Mouse (Mus musculus): ENCODE results near the gene Znhit6. TPM values are rescaled to one million over a fixed set of nuclear protein-coding genes. Genes with fewer than 3 reads are reported as not detected.
A peak's percentile ranks its signal among the peaks of the same experiment; 100 is the strongest.

Znhit6 gene
- polyA plus RNA-seq, 1 experiment from 2014 or later: 34.4 TPM

DNA sequence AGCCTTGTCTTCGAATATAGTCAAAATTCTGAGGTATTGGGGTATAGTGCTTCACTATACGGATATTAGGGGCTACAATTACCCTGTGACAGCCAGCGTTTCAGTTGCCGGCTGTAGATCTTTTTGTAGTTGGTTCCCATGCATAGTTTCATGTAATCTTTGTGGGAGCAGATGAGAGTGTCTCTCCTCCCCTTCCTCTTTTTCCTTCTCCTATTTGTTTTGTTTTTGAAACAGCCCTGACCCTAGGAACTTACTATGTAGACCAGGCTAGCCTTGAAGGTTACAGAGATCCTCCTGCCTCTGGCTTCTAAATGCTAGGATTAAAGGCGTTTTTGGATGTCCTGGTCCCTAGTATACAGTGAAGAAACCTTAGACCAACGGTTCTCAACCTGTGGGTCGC is 665 bp upstream of the Znhit6 start:
- H3K4me2 ChIP-seq (replicated peaks; ENCODE audit: low read depth, low read length): peak overlapping the region; percentile 95
- no peak overlapping the region for H3K9ac ChIP-seq (replicated peaks; ENCODE audit: low read length)
- H3K4me3 ChIP-seq (ENCODE audit: low read length): no peak overlapping the region
- no peaks in the 10 kb centered on the region for H3K9me3 ChIP-seq (ENCODE audit: low read length)
- no peak overlapping the region for H3K27ac ChIP-seq (ENCODE audit: low read length)
- H3K27me3 ChIP-seq (ENCODE audit: insufficient read depth, low read length): no peaks in the 10 kb centered on the region
- peaks cover 15% of the 10 kb centered on the region for H3K4me1 ChIP-seq (ENCODE audit: insufficient read depth, low read length)
- ATAC-seq (ENCODE audit: low FRiP score, low TSS enrichment): no peak
- 81% methylated on average over 7 of the region's 7 CpGs for WGBS
- peaks cover 16% of the 10 kb centered on the region for H3K36me3 ChIP-seq (ENCODE audit: insufficient read depth, low read length)

DNA sequence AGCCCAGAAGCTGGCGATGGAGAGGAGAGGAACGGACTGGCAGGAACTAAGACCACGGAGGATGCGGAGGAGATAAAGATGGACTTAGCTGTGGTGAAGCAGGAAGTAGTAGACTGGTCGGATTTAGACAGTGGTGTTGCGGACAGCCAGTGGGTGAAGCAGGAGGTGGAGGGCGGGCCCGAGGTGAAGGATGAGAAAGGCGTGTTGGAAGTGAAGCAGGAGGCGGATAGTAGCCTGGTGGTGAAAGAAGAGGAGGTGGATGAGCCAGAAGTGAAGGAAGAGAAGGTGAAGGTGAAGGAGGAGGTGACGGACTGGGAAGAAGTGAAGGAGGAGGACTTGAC is 447 bp downstream of the Znhit6 start:
- H3K4me3 ChIP-seq (ENCODE audit: low read length): peak overlapping the region; percentile 78
- H3K4me2 ChIP-seq (replicated peaks; ENCODE audit: low read depth, low read length): peak overlapping the region; percentile 95
- H3K9ac ChIP-seq (replicated peaks; ENCODE audit: low read length): peak overlapping the region; percentile 79
- peak overlapping the region; percentile 40; the same call in 1 of the 2 replicates for H3K27ac ChIP-seq (ENCODE audit: low read length)
- WGBS: under 1% methylated on average over 11 of the region's 11 CpGs
- no peaks in the 10 kb centered on the region for H3K9me3 ChIP-seq (ENCODE audit: low read length)
- peaks cover 15% of the 10 kb centered on the region for H3K4me1 ChIP-seq (ENCODE audit: insufficient read depth, low read length)
- ATAC-seq (ENCODE audit: low FRiP score, low TSS enrichment): no peak; the same call in 1 of the 2 replicates
- peaks cover 20% of the 10 kb centered on the region for H3K36me3 ChIP-seq (ENCODE audit: insufficient read depth, low read length)
- no peaks in the 10 kb centered on the region for H3K27me3 ChIP-seq (ENCODE audit: insufficient read depth, low read length)

DNA sequence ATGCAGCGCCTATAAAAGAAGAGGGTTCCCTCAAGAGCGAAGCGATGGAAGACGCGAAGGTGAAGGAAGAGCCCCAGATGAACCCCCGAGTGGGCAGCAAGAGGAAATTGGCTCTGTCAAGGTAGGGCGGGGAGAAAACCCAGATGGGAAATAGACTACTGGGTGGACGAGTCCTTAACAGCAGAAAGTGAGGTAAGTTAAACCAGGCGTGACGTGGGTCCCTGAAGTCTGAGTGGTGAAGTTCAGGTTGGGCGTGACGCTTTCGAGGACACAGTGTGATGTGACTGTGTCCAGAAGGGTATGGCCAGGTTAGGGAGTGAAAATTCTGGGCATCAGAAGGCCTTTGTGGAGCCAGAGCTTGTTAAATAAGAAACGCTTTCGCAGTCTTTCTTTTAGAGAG is 871 bp downstream of the Znhit6 start:
- Histone ChIP-seq H3K36me3 (ENCODE audit: insufficient read depth, low read length) (peaks cover 20% of the 10 kb centered on the region), H3K9me3 (ENCODE audit: low read length) (no peaks in the 10 kb centered on the region), H3K27me3 (ENCODE audit: insufficient read depth, low read length) (no peaks in the 10 kb centered on the region), H3K9ac (replicated peaks; ENCODE audit: low read length) (peak overlapping the region; percentile 79), H3K4me1 (ENCODE audit: insufficient read depth, low read length) (peaks cover 15% of the 10 kb centered on the region), H3K4me3 (ENCODE audit: low read length) (peak overlapping the region; percentile 78), H3K27ac (ENCODE audit: low read length) (no peak overlapping the region), H3K4me2 (replicated peaks; ENCODE audit: low read depth, low read length) (peak overlapping the region; percentile 95)
- WGBS: 20% methylated on average over 15 of the region's 15 CpGs
- no peak for ATAC-seq (ENCODE audit: low FRiP score, low TSS enrichment)

DNA sequence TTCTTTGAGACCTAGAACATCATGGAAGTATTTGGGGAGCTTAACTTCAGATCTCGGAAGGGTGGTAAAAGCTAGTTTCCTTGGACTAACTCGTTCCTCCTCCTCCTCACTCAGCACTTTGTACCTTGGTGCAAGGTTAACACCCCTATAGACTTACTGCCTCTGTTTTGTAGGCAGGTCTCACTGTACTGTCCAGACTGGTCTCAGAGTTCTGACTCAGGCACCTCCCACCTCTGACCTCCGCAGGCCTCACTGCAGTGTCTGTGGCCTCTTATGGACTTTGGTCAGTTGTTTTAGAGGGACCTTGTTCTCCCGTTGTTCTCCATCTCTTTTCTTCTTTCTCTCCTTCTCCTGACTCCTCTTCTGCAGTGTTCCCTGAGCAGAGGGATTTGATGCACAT is 7.0 kb downstream of the Znhit6 start:
- Histone ChIP-seq H3K9ac (replicated peaks; ENCODE audit: low read length) (no peak overlapping the region), H3K36me3 (ENCODE audit: insufficient read depth, low read length) (peaks cover 49% of the 10 kb centered on the region), H3K27me3 (ENCODE audit: insufficient read depth, low read length) (no peaks in the 10 kb centered on the region), H3K4me2 (replicated peaks; ENCODE audit: low read depth, low read length) (no peak overlapping the region), H3K9me3 (ENCODE audit: low read length) (no peaks in the 10 kb centered on the region), H3K4me1 (ENCODE audit: insufficient read depth, low read length) (no peaks in the 10 kb centered on the region), H3K4me3 (ENCODE audit: low read length) (no peak overlapping the region), H3K27ac (ENCODE audit: low read length) (no peak overlapping the region)
- ATAC-seq (ENCODE audit: low FRiP score, low TSS enrichment): peak; percentile 54; the same call in 1 of the 2 replicates
- WGBS: 74% methylated on average over 4 of the region's 4 CpGs

DNA sequence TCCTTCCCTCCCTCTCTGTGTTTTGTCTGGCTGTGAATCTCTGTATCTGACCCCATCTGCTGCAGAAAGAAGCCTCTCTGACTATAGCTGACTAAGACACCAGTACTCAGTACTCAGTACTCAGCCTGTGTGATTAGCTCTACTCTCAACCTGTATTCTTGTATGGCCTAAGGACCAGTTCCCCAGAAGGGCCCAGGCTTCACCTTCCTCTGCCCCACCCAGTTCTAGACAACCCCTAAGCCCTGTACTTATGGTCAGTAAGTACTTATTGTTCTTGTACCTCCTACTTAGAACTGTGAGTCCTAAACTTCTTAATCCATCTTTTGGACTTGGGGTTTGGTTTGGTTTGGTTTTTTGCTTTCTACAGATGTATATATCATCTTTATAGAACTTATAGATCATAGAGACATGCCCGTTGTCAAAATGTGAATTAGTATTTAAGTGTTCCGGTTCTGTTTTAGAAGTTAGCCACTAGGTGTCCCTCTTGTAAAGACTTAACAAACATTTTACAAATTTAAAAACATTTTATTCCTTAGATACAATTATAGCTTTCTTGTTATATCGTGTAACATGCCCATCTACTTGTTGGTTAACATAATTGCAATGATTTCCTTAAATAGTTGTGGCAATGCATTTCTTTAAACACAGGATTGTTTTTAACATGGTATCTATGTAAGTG is 7.7 kb downstream of the Znhit6 start:
- H3K4me1 ChIP-seq (ENCODE audit: insufficient read depth, low read length): no peaks in the 10 kb centered on the region
- H3K4me3 ChIP-seq (ENCODE audit: low read length): no peak overlapping the region
- ATAC-seq (ENCODE audit: low FRiP score, low TSS enrichment): no peak
- H3K27me3 ChIP-seq (ENCODE audit: insufficient read depth, low read length): no peaks in the 10 kb centered on the region
- H3K36me3 ChIP-seq (ENCODE audit: insufficient read depth, low read length): peaks cover 43% of the 10 kb centered on the region
- H3K9me3 ChIP-seq (ENCODE audit: low read length): no peaks in the 10 kb centered on the region
- no peak overlapping the region for H3K27ac ChIP-seq (ENCODE audit: low read length)
- 57% methylated on average over 3 of the region's 3 CpGs for WGBS
- no peak overlapping the region for H3K9ac ChIP-seq (replicated peaks; ENCODE audit: low read length)
- no peak overlapping the region for H3K4me2 ChIP-seq (replicated peaks; ENCODE audit: low read depth, low read length)

DNA sequence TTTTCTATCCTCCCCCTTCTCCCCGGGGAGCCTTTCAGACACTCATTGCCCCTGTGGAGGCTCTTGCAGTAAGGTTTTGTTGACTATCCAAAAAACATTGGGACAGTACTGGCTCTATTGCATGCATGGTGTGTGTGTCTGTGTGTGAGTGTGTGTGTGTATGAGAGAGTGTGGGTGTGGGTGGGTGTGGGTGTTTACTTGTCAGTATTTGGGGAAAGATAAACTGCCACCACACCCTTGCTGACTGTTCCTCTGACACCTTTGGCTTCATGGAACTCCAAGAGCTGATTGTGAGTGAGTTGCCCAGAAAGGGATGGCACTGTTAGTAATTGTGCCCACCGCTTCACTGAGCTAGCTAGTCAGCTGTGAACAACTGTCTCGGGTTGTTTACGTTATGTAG is 14.6 kb downstream of the Znhit6 start:
- Histone ChIP-seq H3K9me3 (ENCODE audit: low read length) (no peaks in the 10 kb centered on the region), H3K4me3 (ENCODE audit: low read length) (no peak overlapping the region), H3K36me3 (ENCODE audit: insufficient read depth, low read length) (peaks cover 48% of the 10 kb centered on the region), H3K4me1 (ENCODE audit: insufficient read depth, low read length) (no peaks in the 10 kb centered on the region), H3K27ac (ENCODE audit: low read length) (no peak overlapping the region), H3K4me2 (replicated peaks; ENCODE audit: low read depth, low read length) (no peak overlapping the region), H3K9ac (replicated peaks; ENCODE audit: low read length) (no peak overlapping the region), H3K27me3 (ENCODE audit: insufficient read depth, low read length) (no peaks in the 10 kb centered on the region)
- peak; percentile 42; the same call in 1 of the 2 replicates for ATAC-seq (ENCODE audit: low FRiP score, low TSS enrichment)
- WGBS: 73% methylated on average over 4 of the region's 4 CpGs

DNA sequence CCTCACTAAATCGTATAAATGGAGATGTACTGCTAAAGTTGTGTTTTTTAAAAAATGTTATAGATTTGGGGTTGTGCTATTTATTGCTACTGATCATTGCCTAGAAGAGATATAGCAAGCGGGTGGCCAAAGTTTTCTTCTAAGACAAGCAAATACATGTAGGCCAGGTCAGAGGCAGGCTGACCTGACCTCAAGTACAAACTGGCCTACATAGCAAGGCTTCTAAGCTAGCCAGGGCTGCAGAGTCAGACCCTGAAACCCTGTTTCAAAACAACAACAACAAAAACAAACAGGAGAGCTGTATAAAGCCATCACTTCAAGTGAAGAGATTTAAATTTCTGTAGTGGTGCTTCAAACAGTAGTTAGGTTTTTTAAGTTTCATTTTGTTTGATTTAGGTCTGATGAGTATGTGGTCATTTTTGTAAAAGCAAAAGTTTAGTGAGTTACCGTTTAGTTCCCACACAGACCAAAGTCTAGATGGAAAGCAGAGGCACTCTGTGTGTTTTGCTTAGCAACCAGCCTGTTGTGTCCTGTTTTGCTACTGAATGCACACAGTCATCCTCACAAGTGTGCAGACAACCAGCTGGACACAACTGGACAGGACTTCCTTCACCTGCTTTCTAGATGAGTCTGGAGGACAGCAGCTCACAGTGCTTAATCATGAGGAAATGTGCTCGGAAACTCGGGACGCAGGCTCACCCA is 16.0 kb downstream of the Znhit6 start:
- Histone ChIP-seq H3K27ac (ENCODE audit: low read length) (no peak overlapping the region), H3K36me3 (ENCODE audit: insufficient read depth, low read length) (peaks cover 41% of the 10 kb centered on the region), H3K4me2 (replicated peaks; ENCODE audit: low read depth, low read length) (no peak overlapping the region), H3K27me3 (ENCODE audit: insufficient read depth, low read length) (no peaks in the 10 kb centered on the region), H3K9me3 (ENCODE audit: low read length) (no peaks in the 10 kb centered on the region), H3K4me1 (ENCODE audit: insufficient read depth, low read length) (no peaks in the 10 kb centered on the region), H3K9ac (replicated peaks; ENCODE audit: low read length) (no peak overlapping the region), H3K4me3 (ENCODE audit: low read length) (no peak overlapping the region)
- WGBS: 87% methylated on average over 6 of the region's 6 CpGs
- no peak for ATAC-seq (ENCODE audit: low FRiP score, low TSS enrichment)

DNA sequence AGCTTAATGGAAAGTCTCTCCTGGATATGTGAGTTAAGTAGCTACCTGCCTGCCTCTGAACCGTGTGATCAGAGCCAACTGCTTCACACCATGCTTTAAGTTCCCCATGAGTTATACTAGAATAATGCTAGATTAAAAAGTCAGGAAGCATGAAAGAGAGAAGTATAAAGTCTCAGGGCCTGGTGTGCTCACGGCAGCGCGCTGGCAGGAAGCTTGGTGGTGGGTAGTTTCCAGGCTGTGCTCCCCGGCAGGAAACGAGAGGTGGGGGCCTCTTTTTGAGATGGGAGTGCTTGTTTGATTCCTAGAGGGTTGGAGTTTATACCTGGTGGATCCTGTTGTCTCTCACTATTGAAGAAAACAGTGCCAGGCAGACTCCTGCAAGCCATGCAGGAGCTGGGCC is 19.3 kb downstream of the Znhit6 start:
- H3K4me2 ChIP-seq (replicated peaks; ENCODE audit: low read depth, low read length): no peak overlapping the region
- no peaks in the 10 kb centered on the region for H3K4me1 ChIP-seq (ENCODE audit: insufficient read depth, low read length)
- no peak for ATAC-seq (ENCODE audit: low FRiP score, low TSS enrichment)
- peaks cover 6% of the 10 kb centered on the region; the same call in 1 of the 2 replicates for H3K9me3 ChIP-seq (ENCODE audit: low read length)
- H3K4me3 ChIP-seq (ENCODE audit: low read length): no peak overlapping the region
- no peaks in the 10 kb centered on the region for H3K27me3 ChIP-seq (ENCODE audit: insufficient read depth, low read length)
- H3K36me3 ChIP-seq (ENCODE audit: insufficient read depth, low read length): peaks cover 57% of the 10 kb centered on the region
- H3K9ac ChIP-seq (replicated peaks; ENCODE audit: low read length): no peak overlapping the region
- H3K27ac ChIP-seq (ENCODE audit: low read length): no peak overlapping the region
- 86% methylated on average over 6 of the region's 6 CpGs for WGBS

DNA sequence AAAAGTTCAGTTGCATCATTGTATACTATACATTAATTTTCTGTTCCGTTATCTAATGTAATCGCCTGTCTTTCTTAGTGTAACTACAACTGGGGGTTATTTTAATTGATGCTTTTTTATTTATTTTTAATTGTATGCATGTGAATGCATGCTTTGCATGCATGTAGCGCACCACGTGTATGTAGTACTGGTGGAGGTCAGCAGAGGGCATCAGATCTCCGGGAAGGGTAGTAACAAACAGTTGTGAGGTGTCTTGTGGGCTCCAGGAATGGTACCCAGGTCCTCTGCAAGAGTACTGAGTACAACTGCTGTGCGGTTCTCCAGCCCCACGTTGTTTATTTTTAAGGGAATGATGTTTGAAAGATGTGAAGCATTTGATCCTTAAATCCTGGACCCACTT is 23.1 kb downstream of the Znhit6 start:
- Histone ChIP-seq H3K36me3 (ENCODE audit: insufficient read depth, low read length) (peaks cover 49% of the 10 kb centered on the region), H3K9me3 (ENCODE audit: low read length) (peaks cover 6% of the 10 kb centered on the region; the same call in 1 of the 2 replicates), H3K4me2 (replicated peaks; ENCODE audit: low read depth, low read length) (no peak overlapping the region), H3K27ac (ENCODE audit: low read length) (no peak overlapping the region), H3K9ac (replicated peaks; ENCODE audit: low read length) (no peak overlapping the region), H3K27me3 (ENCODE audit: insufficient read depth, low read length) (no peaks in the 10 kb centered on the region), H3K4me1 (ENCODE audit: insufficient read depth, low read length) (peaks cover 16% of the 10 kb centered on the region), H3K4me3 (ENCODE audit: low read length) (no peak overlapping the region)
- ATAC-seq (ENCODE audit: low FRiP score, low TSS enrichment): no peak
- WGBS: 95% methylated on average over 7 of the region's 7 CpGs

DNA sequence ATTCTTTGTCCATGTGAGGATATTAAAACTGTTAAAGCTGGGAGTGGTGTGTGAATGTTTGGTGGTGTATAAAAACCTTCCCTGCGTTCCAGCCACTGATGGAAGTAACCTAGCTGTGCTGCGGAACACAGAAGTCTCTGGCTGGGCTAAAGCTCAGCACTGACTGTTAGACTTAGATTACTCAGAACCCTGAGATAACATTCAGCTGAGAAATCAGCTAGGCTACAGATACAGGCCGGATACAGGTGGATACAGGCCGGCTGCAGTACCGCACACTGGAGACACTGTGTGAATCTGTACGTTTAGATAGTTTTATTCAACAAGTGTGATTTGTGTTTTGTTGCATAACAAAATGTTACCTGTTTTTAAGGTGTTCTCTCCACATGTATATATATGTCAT is 24.8 kb downstream of the Znhit6 start:
- Histone ChIP-seq H3K4me1 (ENCODE audit: insufficient read depth, low read length) (peaks cover 16% of the 10 kb centered on the region), H3K27me3 (ENCODE audit: insufficient read depth, low read length) (no peaks in the 10 kb centered on the region), H3K4me3 (ENCODE audit: low read length) (no peak overlapping the region), H3K4me2 (replicated peaks; ENCODE audit: low read depth, low read length) (no peak overlapping the region), H3K9me3 (ENCODE audit: low read length) (peaks cover 6% of the 10 kb centered on the region; the same call in 1 of the 2 replicates), H3K9ac (replicated peaks; ENCODE audit: low read length) (no peak overlapping the region), H3K36me3 (ENCODE audit: insufficient read depth, low read length) (peaks cover 54% of the 10 kb centered on the region), H3K27ac (ENCODE audit: low read length) (no peak overlapping the region)
- no peak for ATAC-seq (ENCODE audit: low FRiP score, low TSS enrichment)
- WGBS: 83% methylated on average over 6 of the region's 6 CpGs
